Mouse (Mus musculus): Measurements from ENCODE around the gene Bin2. TPM values are rescaled to one million over a fixed set of nuclear protein-coding genes. Genes with fewer than 3 reads are reported as not detected.

Bin2 gene
- 114 and 131 TPM in 2 replicates for polyA plus RNA-seq (2012; rRNA removed)

- peak within 1 kb of the TSS; percentile 79 for H3K27ac ChIP-seq (ENCODE audit: control insufficient read depth, insufficient read depth, low read length)
- WGBS, result 6% methylated on average over 20 of the region's 20 CpGs
- no peaks in the 10 kb centered on the region for H3K27me3 ChIP-seq (ENCODE audit: control insufficient read depth, insufficient read depth, low read length)
- H3K4me1 ChIP-seq (replicated peaks; ENCODE audit: control insufficient read depth, insufficient read depth, low read length), result peaks cover 38% of the 10 kb centered on the region
- DNase-seq, result peak; percentile 93
- no peak for TF ChIP-seq CTCF (IDR thresholded peaks at IDR 0.05; ENCODE audit: borderline replicate concordance, control insufficient read depth, extremely low read depth, insufficient read depth, low read length, poor library complexity)
- TF ChIP-seq POLR2A (IDR thresholded peaks at IDR 0.05; ENCODE audit: control insufficient read depth, extremely low read depth, insufficient read depth, low read length, poor library complexity), result peak; percentile 99
- no peaks in the 10 kb centered on the region for H3K36me3 ChIP-seq (ENCODE audit: control insufficient read depth, insufficient read depth, low read length)
- H3K4me3 ChIP-seq (ENCODE audit: control insufficient read depth, insufficient read depth, low read length), result peak within 1 kb of the TSS; percentile 90
These were observed at the start of gene Bin2 for GRCm38 (mm10) chr15:100669337-100669736. Gene Bin2 (minus strand): TSS chr15:100669553.

GRCm38 (mm10) chr15:100718572-100718971 lies 49.2 kb upstream of the Bin2 start:
- no peaks in the 10 kb centered on the region for H3K27me3 ChIP-seq (ENCODE audit: control insufficient read depth, insufficient read depth, low read length)
- H3K36me3 ChIP-seq (ENCODE audit: control insufficient read depth, insufficient read depth, low read length), result peaks cover 22% of the 10 kb centered on the region
- no peak for DNase-seq
- TF ChIP-seq POLR2A (IDR thresholded peaks at IDR 0.05; ENCODE audit: control insufficient read depth, extremely low read depth, insufficient read depth, low read length, poor library complexity) (no peak), CTCF (IDR thresholded peaks at IDR 0.05; ENCODE audit: borderline replicate concordance, control insufficient read depth, extremely low read depth, insufficient read depth, low read length, poor library complexity) (0 out of 2 replicates have a peak, but pooled peaks have one; percentile 26)
- 94% methylated on average over 11 of the region's 11 CpGs for WGBS
- H3K27ac ChIP-seq (ENCODE audit: control insufficient read depth, insufficient read depth, low read length), result no peak overlapping the region
- no peak overlapping the region for H3K4me3 ChIP-seq (ENCODE audit: control insufficient read depth, insufficient read depth, low read length)
- peaks cover 52% of the 10 kb centered on the region for H3K4me1 ChIP-seq (replicated peaks; ENCODE audit: control insufficient read depth, insufficient read depth, low read length)

DNA sequence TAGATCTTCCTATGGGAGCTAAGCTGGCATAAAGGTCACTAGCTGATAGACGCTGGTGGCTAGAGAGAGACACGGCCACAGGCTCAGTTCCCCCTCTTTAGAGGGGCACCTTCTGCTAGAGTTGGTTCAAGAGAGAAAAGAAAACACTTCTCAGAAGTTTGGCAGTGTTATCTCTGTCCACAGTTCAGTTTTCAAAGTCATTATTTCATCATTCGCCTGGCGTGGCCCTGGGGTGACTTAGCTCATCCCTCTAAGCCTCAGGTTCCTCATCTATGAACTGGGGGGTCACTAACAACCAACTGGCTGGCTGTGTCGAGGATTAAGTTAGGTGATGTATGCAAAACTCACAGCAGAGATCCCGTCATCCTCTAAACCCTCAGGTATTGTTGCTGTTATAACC lies 48.6 kb upstream of the Bin2 start:
- Histone ChIP-seq H3K27me3 (ENCODE audit: control insufficient read depth, insufficient read depth, low read length) (no peaks in the 10 kb centered on the region), H3K36me3 (ENCODE audit: control insufficient read depth, insufficient read depth, low read length) (peaks cover 27% of the 10 kb centered on the region), H3K27ac (ENCODE audit: control insufficient read depth, insufficient read depth, low read length) (no peak overlapping the region), H3K4me1 (replicated peaks; ENCODE audit: control insufficient read depth, insufficient read depth, low read length) (peaks cover 45% of the 10 kb centered on the region), H3K4me3 (ENCODE audit: control insufficient read depth, insufficient read depth, low read length) (no peak overlapping the region)
- no peak for TF ChIP-seq POLR2A (IDR thresholded peaks at IDR 0.05; ENCODE audit: control insufficient read depth, extremely low read depth, insufficient read depth, low read length, poor library complexity)
- no peak for TF ChIP-seq CTCF (IDR thresholded peaks at IDR 0.05; ENCODE audit: borderline replicate concordance, control insufficient read depth, extremely low read depth, insufficient read depth, low read length, poor library complexity)
- no peak for DNase-seq
- WGBS, result 87% methylated on average over 6 of the region's 6 CpGs

GRCm38 (mm10) chr15:100715399-100715993 lies 46.1 kb upstream of the Bin2 start:
- 80% methylated on average over 9 of the region's 9 CpGs for WGBS
- H3K36me3 ChIP-seq (ENCODE audit: control insufficient read depth, insufficient read depth, low read length), result peaks cover 30% of the 10 kb centered on the region
- no peaks in the 10 kb centered on the region for H3K27me3 ChIP-seq (ENCODE audit: control insufficient read depth, insufficient read depth, low read length)
- no peak overlapping the region for H3K27ac ChIP-seq (ENCODE audit: control insufficient read depth, insufficient read depth, low read length)
- DNase-seq, result no peak
- peaks cover 43% of the 10 kb centered on the region for H3K4me1 ChIP-seq (replicated peaks; ENCODE audit: control insufficient read depth, insufficient read depth, low read length)
- H3K4me3 ChIP-seq (ENCODE audit: control insufficient read depth, insufficient read depth, low read length), result no peak overlapping the region
- no peak for TF ChIP-seq POLR2A (IDR thresholded peaks at IDR 0.05; ENCODE audit: control insufficient read depth, extremely low read depth, insufficient read depth, low read length, poor library complexity)
- TF ChIP-seq CTCF (IDR thresholded peaks at IDR 0.05; ENCODE audit: borderline replicate concordance, control insufficient read depth, extremely low read depth, insufficient read depth, low read length, poor library complexity), result no peak

DNA sequence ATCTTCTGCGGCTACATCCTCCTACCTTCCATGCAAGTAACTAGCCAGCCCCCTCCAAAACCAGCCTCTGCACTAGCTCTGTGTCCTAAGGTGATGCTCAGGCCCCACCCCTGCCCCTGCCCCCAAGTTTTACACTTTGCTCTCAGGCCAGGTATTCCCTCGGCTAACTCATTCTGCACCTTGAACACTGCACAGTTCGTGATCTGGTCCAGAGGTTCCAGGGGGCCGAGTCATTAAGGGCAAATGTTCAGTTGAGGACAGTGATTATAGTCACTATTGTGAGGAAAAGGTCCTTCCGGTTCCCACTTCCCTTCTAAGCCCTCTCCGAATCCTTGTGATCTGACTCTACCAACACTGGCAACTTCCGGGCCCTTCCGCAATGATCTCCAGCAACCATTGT lies 45.1 kb upstream of the Bin2 start:
- no peaks in the 10 kb centered on the region for H3K27me3 ChIP-seq (ENCODE audit: control insufficient read depth, insufficient read depth, low read length)
- peaks cover 35% of the 10 kb centered on the region for H3K4me1 ChIP-seq (replicated peaks; ENCODE audit: control insufficient read depth, insufficient read depth, low read length)
- DNase-seq, result no peak
- TF ChIP-seq POLR2A (IDR thresholded peaks at IDR 0.05; ENCODE audit: control insufficient read depth, extremely low read depth, insufficient read depth, low read length, poor library complexity) (no peak), CTCF (IDR thresholded peaks at IDR 0.05; ENCODE audit: borderline replicate concordance, control insufficient read depth, extremely low read depth, insufficient read depth, low read length, poor library complexity) (no peak)
- 98% methylated on average over 8 of the region's 8 CpGs for WGBS
- no peak overlapping the region for H3K4me3 ChIP-seq (ENCODE audit: control insufficient read depth, insufficient read depth, low read length)
- peaks cover 30% of the 10 kb centered on the region for H3K36me3 ChIP-seq (ENCODE audit: control insufficient read depth, insufficient read depth, low read length)
- no peak overlapping the region for H3K27ac ChIP-seq (ENCODE audit: control insufficient read depth, insufficient read depth, low read length)

DNA sequence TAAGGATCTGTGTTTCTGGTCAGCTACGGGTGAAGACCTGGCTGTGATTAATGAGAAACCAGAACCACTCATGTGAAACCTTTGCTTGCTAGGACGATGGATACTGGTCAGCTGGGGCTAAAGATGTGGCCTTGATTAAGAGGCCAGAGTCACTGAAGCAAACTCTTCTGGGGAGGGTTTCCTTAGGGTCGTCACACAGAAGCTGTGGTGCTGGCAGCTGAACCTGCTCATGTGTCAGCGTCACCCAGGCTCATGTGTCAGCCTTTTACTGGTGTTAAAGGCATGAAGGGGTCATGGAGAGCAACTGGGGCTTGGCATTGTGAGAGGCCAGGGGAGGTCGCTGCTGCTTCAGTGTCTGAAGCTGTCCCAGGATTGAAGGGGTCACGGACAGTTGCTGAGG lies 41.5 kb upstream of the Bin2 start:
- Histone ChIP-seq H3K4me3 (ENCODE audit: control insufficient read depth, insufficient read depth, low read length) (no peak overlapping the region), H3K27ac (ENCODE audit: control insufficient read depth, insufficient read depth, low read length) (no peak overlapping the region), H3K27me3 (ENCODE audit: control insufficient read depth, insufficient read depth, low read length) (no peaks in the 10 kb centered on the region), H3K36me3 (ENCODE audit: control insufficient read depth, insufficient read depth, low read length) (peaks cover 25% of the 10 kb centered on the region), H3K4me1 (replicated peaks; ENCODE audit: control insufficient read depth, insufficient read depth, low read length) (peaks cover 51% of the 10 kb centered on the region)
- WGBS, result 92% methylated on average over 6 of the region's 6 CpGs
- no peak for DNase-seq
- TF ChIP-seq POLR2A (IDR thresholded peaks at IDR 0.05; ENCODE audit: control insufficient read depth, extremely low read depth, insufficient read depth, low read length, poor library complexity) (no peak), CTCF (IDR thresholded peaks at IDR 0.05; ENCODE audit: borderline replicate concordance, control insufficient read depth, extremely low read depth, insufficient read depth, low read length, poor library complexity) (no peak)

All from thymus, adult 2 months (tissue).